Mouse (Mus musculus) embryonic facial prominence, embryonic 14.5 days (tissue): Measurements from ENCODE around the gene Lig4. TPM values are rescaled to one million over a fixed set of nuclear protein-coding genes. Genes with fewer than 3 reads are reported as not detected.

Source experiments
- ATAC-seq: fragments of 200-750 bp; cut with Nextera tagmentation; 2 replicates; pipeline ENCODE4 v1.8.0; 2017; ENCODE audit warnings: low read depth, moderate number of reproducible peaks, moderate TSS enrichment
- DNase-seq: peaks from one replicate; pipeline ENCODE4 v3.0.0-alpha.2; 2015; ENCODE audit warnings: low spot score
- H3K27ac ChIP-seq: fragments of 300-500 bp; sonication (generic); replicated peaks from 2 replicates; pipeline ENCODE4 v1.5.1; 2014; ENCODE audit warnings: low read depth, mild to moderate bottlenecking, low read length, moderate library complexity
- H3K27me3 ChIP-seq: fragments of 300-500 bp; sonication (generic); replicated peaks from 2 replicates; pipeline ENCODE4 v1.6.1; 2014; ENCODE audit warnings: low read length; ENCODE audit not compliant: control insufficient read depth, insufficient read depth
- H3K36me3 ChIP-seq: fragments of 300-500 bp; sonication (generic); 2 replicates; pipeline ENCODE4 v1.6.1; 2014; ENCODE audit warnings: low read length, mixed read lengths; ENCODE audit not compliant: control insufficient read depth, insufficient read depth
- H3K4me1 ChIP-seq: fragments of 300-500 bp; sonication (generic); 2 replicates; pipeline ENCODE4 v1.6.1; 2014; ENCODE audit warnings: antibody characterized with exemption, low read length; ENCODE audit not compliant: control insufficient read depth, insufficient read depth
- H3K4me2 ChIP-seq: fragments of 300-500 bp; sonication (generic); 2 replicates; pipeline ENCODE4 v1.6.1; 2014; ENCODE audit warnings: low read depth, mild to moderate bottlenecking, low read length, moderate library complexity, mixed read lengths
- H3K4me3 ChIP-seq: fragments of 300-500 bp; sonication (generic); 2 replicates; pipeline ENCODE4 v1.5.1; 2014; ENCODE audit warnings: low read depth, mild to moderate bottlenecking, low read length
- H3K9ac ChIP-seq: fragments of 300-500 bp; sonication (generic); 2 replicates; pipeline ENCODE4 v1.6.1; 2014; ENCODE audit warnings: low read depth, mild to moderate bottlenecking, low read length, moderate library complexity, mixed read lengths
- H3K9me3 ChIP-seq: fragments of 300-500 bp; sonication (generic); 2 replicates; pipeline ENCODE4 v1.6.1; 2016; ENCODE audit warnings: low read length; ENCODE audit not compliant: control insufficient read depth
- WGBS: fragments of 180-500 bp; shearing (Covaris S2); extraction: QIAGEN DNeasy Blood & Tissue Kit; methylation state at CpG from one replicate; pipeline ENCODE4 v1.1.7; 2014; 5-methylcytosine and 5-hydroxymethylcytosine counted together
- polyA plus RNA-seq: library from polyadenylated mRNA; unstranded; fragments of >200 nt; fragmentation: Nextera tagmentation; extraction: Ambion mirVana; gene quantifications from 2 replicates; pipeline ENCODE4 v1.2.1, GENCODE M21; 2014

The Lig4 gene
- 4.6 and 5.5 TPM in 2 replicates for polyA plus RNA-seq

DNA sequence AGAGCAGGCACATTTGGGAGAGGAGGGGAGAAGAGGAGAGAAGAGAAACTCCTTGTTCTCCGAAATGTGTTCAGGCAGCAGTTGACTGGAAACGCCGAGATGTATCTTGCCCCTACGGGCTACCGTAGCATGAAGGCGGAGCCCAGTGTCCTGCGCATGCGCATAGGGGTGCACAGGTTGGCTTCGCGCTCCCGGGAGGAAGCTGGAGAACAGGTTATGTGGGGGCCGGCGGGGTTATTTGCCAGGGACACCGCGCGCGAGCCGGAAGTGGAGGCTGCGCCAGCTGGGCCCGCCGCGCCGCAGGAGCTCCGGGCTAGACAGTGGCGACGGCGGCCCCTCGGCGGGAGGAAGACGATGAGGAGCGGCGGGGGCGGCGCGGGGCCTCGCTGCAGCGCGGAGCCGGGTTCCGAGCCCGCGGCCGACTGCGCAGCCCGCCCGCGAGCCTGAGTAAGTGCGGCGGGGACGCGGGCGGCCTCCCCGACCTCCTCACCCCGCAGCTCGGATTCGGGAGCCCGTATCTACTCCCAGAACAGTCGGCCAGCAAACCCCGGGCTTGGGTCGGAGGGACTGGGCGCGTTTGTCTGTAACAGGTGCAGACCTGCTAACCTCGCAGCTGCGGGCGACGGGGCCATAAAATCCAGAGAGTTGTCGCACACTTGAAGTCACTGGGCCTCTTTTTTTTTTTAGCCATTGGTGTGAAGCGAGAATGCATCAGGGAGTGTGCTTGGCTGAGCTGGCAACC is at the start of gene Lig4, which contains the start of gene Abhd13:
Gene Lig4 (minus strand): TSS at position 114 of the 742 bp plus-strand sequence.
Gene Abhd13 (plus strand): TSS at position 135 of the 742 bp plus-strand sequence.
- Histone ChIP-seq H3K9ac (peak within 1 kb of the TSS; percentile 88), H3K4me2 (peak within 1 kb of the TSS; percentile 83), H3K27ac (peak within 1 kb of the TSS; percentile 74), H3K9me3 (no peaks in the 10 kb centered on the region), H3K4me3 (peak within 1 kb of the TSS; percentile 81), H3K27me3 (no peaks in the 10 kb centered on the region), H3K36me3 (peaks cover 6% of the 10 kb centered on the region), H3K4me1 (peaks cover 27% of the 10 kb centered on the region)
- ATAC-seq (peak; percentile 79), DNase-seq (peak; percentile 97)
- 0% methylated on average over 33 of the region's 68 CpGs for WGBS

DNA sequence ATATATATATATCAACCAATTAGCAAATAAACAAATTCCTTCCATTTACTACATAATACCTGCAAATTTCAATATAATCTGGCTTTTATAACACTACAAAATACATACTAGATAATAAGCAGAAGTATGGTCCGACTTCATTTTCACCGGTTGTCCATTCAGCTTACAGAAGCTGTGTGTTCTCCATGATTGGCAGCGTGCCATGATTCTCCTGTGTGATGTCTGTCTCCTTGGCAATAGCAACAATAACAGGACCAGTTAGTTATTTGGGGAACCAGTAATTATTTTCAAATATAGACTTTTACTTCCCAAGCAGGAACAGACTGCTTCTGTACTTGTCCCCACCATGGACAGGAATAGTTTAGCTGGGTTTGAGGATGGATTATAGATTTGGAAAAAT is 39.7 kb upstream of the Lig4 start:
- Histone ChIP-seq H3K4me2 (no peak overlapping the region), H3K27ac (no peak overlapping the region), H3K9me3 (no peaks in the 10 kb centered on the region), H3K4me1 (no peaks in the 10 kb centered on the region), H3K27me3 (no peaks in the 10 kb centered on the region), H3K4me3 (no peak overlapping the region), H3K9ac (no peak overlapping the region), H3K36me3 (no peaks in the 10 kb centered on the region)
- DNase-seq (peak; percentile 41), ATAC-seq (no peak)
- WGBS: 79% methylated on average over 3 of the region's 3 CpGs

DNA sequence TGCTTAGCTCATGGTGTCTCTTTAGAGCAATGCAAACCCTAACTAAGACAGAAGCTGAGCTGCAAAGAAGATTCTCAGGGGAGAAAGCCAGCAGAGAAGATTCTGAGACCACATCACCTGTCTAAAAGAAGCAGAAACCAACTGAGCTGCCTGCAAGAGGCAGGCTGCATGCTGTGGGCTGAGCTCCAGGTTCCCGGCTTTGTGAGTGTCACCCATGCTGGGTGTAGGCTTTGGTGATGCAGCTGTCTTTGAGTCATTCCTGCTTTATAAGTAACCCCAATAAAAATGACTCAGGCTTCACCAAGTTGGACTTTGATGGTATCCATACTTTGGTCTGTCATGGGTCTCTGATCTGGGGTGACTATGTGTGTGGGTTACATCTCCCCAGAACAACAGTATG is 38.8 kb upstream of the Lig4 start:
- DNase-seq (no peak), ATAC-seq (no peak)
- Histone ChIP-seq H3K4me3 (no peak overlapping the region), H3K27ac (no peak overlapping the region), H3K36me3 (no peaks in the 10 kb centered on the region), H3K27me3 (no peaks in the 10 kb centered on the region), H3K4me1 (no peaks in the 10 kb centered on the region), H3K4me2 (no peak overlapping the region), H3K9me3 (no peaks in the 10 kb centered on the region), H3K9ac (no peak overlapping the region)
- 69% methylated on average over 1 of the region's 1 CpGs for WGBS

DNA sequence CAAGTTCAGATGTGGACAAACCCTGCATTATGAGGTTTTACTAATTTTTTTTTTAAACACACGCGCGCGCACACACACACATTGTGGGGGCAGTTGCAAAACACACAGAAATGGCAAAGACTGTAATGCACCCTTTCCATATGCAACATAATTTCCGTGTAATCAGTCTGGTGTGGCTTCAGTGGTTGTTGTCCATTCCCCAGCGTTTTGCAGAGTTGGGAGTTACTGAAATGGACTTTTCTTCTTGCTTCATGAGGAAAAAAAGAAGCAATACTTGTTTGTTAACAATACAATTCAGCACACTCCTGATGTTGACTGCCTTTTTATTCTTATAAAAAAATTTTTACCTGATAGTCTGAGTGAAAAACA is 30.2 kb upstream of the Lig4 start:
- Histone ChIP-seq H3K4me1 (0 out of 2 replicates have a peak, but pooled peaks cover 6% of the 10 kb centered on the region), H3K9ac (peak overlapping the region; percentile 45; the same call in 1 of the 2 replicates), H3K9me3 (no peaks in the 10 kb centered on the region), H3K27me3 (peaks cover 5% of the 10 kb centered on the region), H3K27ac (no peak overlapping the region), H3K4me3 (peak overlapping the region; percentile 36), H3K4me2 (peak overlapping the region; percentile 66), H3K36me3 (no peaks in the 10 kb centered on the region)
- WGBS: 39% methylated on average over 6 of the region's 6 CpGs
- DNase-seq: no peak
- ATAC-seq: no peak

DNA sequence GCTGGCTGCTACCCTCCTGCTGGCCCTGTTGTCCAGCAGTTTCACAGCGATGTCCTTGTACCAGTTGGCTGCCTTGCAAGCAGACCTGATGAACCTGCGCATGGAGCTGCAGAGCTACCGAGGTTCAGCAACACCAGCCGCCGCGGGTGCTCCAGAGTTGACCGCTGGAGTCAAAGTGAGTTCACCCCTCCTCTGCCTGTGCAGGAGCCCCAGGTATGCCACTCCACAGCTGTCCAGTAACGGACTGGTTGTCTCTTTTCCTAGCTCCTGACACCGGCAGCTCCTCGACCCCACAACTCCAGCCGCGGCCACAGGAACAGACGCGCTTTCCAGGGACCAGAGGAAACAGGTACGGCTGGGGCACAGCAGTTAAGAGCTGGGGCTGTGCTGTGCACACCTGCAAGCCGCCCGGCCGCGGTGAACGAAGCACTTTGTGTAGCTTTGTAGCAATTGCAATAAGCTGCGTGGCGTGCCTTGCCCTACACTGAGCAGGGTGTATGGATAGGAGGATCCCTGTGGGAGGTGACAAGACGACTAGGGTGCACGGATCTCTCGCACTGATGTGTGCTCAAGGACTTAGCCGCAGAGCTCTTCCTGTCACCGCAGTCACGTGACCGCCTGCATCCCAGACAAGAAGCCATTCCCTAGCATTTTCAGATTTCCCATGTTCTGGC is 29.6 kb upstream of the Lig4 start:
- WGBS: 5% methylated on average over 23 of the region's 29 CpGs

DNA sequence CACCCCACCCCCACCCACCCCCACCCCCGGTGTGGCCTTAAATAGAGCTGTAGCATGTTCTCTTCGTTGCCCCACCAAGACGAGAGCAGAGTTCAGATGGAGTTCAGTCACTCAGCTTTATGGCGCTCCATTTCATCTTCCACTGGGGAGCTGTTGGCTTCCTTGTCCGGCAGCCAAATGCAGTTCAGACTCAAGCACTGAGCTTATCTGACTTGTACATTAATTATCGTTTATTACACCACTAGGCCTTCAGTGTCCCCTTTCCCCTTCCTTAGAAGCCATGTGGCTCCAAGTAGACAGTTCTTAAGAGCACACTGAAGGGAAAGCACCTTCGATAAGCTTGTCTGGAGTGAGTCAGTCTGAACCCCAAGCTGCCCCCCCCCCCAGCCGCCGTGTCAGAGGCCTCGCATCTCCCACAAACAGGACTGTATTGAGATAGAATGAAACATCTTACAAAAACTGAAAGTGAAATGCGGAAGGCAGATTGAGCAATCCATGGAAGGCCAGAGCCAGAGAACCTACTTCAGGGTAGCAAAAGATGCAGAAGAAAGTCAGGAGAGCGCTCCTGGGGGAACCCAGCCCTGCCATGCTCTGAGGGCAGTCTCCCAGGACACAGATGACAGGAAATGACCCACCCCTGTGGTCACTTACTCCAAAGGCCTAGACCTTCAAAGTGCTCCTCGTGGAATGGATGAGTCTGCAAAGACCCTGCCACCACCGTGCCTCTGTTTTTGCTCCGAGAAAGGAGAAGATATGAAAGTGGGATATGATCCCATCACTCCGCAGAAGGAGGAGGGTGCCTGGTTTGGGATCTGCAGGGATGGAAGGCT is 28.9 kb upstream of the Lig4 start, which contains the start of gene Tnfsf13b:
Gene Tnfsf13b (plus strand): TSS at position 312 of the 830 bp plus-strand sequence.
- Histone ChIP-seq H3K9ac (peak within 1 kb of the TSS; percentile 45; the same call in 1 of the 2 replicates), H3K27ac (no peak within 1 kb of the TSS), H3K36me3 (no peaks in the 10 kb centered on the region), H3K4me1 (0 out of 2 replicates have a peak, but pooled peaks cover 6% of the 10 kb centered on the region), H3K4me2 (peak within 1 kb of the TSS; percentile 66), H3K4me3 (peak within 1 kb of the TSS; percentile 36), H3K9me3 (no peaks in the 10 kb centered on the region), H3K27me3 (peaks cover 5% of the 10 kb centered on the region)
- ATAC-seq (no peak), DNase-seq (no peak)
- WGBS: 77% methylated on average over 15 of the region's 16 CpGs

More for the DNA sequence above, 29.6 kb upstream of the Lig4 start:
- Histone ChIP-seq H3K27ac (no peak overlapping the region), H3K27me3 (peaks cover 5% of the 10 kb centered on the region), H3K36me3 (no peaks in the 10 kb centered on the region), H3K9me3 (no peaks in the 10 kb centered on the region), H3K9ac (peak overlapping the region; percentile 45; the same call in 1 of the 2 replicates), H3K4me1 (0 out of 2 replicates have a peak, but pooled peaks cover 6% of the 10 kb centered on the region), H3K4me2 (peak overlapping the region; percentile 66), H3K4me3 (peak overlapping the region; percentile 36)
- ATAC-seq (peak; percentile 70; the same call in 1 of the 2 replicates), DNase-seq (peak; percentile 73)

DNA sequence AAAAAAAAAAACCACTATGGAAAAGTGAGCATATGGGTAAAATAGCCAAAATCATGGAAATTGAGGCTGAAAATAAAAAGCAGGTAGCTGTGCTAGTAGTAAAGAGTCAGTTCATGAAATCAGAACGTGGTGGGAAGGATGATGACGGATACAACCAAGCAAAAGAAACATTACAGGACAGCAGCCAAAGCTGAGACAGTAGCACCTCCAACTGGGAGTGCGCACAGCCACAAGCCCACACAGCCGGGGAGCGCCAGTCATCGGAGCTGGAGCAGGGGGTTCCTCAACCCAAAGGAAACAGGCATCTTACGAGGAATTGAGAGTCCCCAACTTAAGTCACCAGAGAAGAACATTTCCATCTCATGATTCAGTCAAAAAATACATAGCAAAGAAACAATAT is 26.6 kb upstream of the Lig4 start:
- Histone ChIP-seq H3K4me3 (no peak overlapping the region), H3K27me3 (peaks cover 5% of the 10 kb centered on the region), H3K9me3 (no peaks in the 10 kb centered on the region), H3K36me3 (no peaks in the 10 kb centered on the region), H3K4me2 (no peak overlapping the region), H3K4me1 (0 out of 2 replicates have a peak, but pooled peaks cover 6% of the 10 kb centered on the region), H3K27ac (no peak overlapping the region), H3K9ac (no peak overlapping the region)
- ATAC-seq (no peak), DNase-seq (no peak)
- 75% methylated on average over 7 of the region's 7 CpGs for WGBS

DNA sequence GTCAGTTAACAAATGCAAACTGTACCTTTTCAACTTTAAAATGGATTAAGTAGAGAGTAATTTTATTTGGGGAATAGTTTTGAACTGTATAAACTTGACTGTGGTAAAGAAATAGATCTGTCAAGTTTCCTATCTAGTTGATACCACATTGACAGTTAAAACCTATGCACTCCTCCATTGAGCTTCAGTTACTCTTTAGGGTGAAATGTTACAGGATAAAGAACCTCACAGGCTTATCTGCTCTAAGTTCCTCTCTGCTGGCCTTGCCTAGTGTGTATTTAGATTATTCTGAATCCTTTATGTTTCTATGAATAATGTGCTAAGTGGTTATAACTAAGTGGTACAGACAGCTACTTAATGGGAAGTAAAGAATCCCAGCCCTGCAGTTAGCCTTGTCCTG is 2.7 kb upstream of the Lig4 start:
- Histone ChIP-seq H3K36me3 (peaks cover 9% of the 10 kb centered on the region; the same call in 1 of the 2 replicates), H3K4me1 (peaks cover 25% of the 10 kb centered on the region), H3K9me3 (no peaks in the 10 kb centered on the region), H3K27me3 (no peaks in the 10 kb centered on the region), H3K27ac (no peak overlapping the region), H3K9ac (no peak overlapping the region), H3K4me2 (no peak overlapping the region), H3K4me3 (no peak overlapping the region)
- ATAC-seq: no peak
- no peak for DNase-seq
